Mouse (Mus musculus): ENCODE results near the gene G6pc. TPM values are rescaled to one million over a fixed set of nuclear protein-coding genes. Genes with fewer than 3 reads are reported as not detected.
A peak's percentile ranks its signal among the peaks of the same experiment; 100 is the strongest.

G6pc gene
- total RNA-seq, 2 experiments from 2014 or later = not detected

GRCm38 (mm10) chr11:101424925-101425813, 57.8 kb downstream of the G6pc start, which contains the start of the genes Rundc1 and Ptges3l:
TSS of gene Rundc1 (plus strand) at chr11:101425085.
TSS of gene Ptges3l (minus strand) at chr11:101425333.
- DNase-seq (ENCODE audit: low spot score) = peak; percentile 94
- intact Hi-C loops (cut with DNase I) = no loop called here

GRCm38 (mm10) chr11:101426165-101426564, 58.8 kb downstream of the G6pc start:
- intact Hi-C loops (cut with DNase I) = no loop called here
- no peak for DNase-seq (ENCODE audit: low spot score)

Small RNA genes lying within 50 kb of the gene (microRNA-seq; reads per million reads assigned to microRNA genes)
- gene Gm25593 = not detected
- 8.3 reads per million, percentile 22 among the genes with 10 or more reads in this experiment for gene Mir6929

Other genes with a start within 250 kb of the G6pc start
- gene Retreg3, start 247.7 kb upstream of the G6pc start, total RNA-seq (2021) = 10 to 100 TPM; 34.0 to 35.5 TPM
- 10 to 100 TPM; 24.4 to 27.3 TPM for gene Tubg1, start 247.6 kb upstream of the G6pc start, total RNA-seq (2021)
- gene Tubg2, start 211.7 kb upstream of the G6pc start, total RNA-seq (2021) = 1 to 10 TPM; 2.5 to 3.9 TPM
- 1 to 10 TPM; 1.7 to 2.4 TPM for gene Cntnap1, start 197.0 kb upstream of the G6pc start, total RNA-seq (2021)
- gene Plekhh3, start 196.2 kb upstream of the G6pc start, total RNA-seq (2021) = 10 to 100 TPM; 24.5 to 28.5 TPM
- under 1 TPM in 1 of 2 experiments, not detected in 1; 0.14 TPM for gene Ccr10, start 192.1 kb upstream of the G6pc start, total RNA-seq (2021)
- 10 to 100 TPM; 26.0 to 30.4 TPM for gene Ezh1, start 141.1 kb upstream of the G6pc start, total RNA-seq (2021)
- 100 to 1,000 TPM in 1 of 2 experiments, 10 to 100 TPM in 1; 80.9 to 123 TPM for gene Ramp2, start 121.5 kb upstream of the G6pc start, total RNA-seq (2021)
- gene Vps25, start 113.9 kb upstream of the G6pc start, total RNA-seq (2021) = 10 to 100 TPM; 78.2 to 85.0 TPM
- gene Wnk4, start 107.0 kb upstream of the G6pc start, total RNA-seq (2021) = 10 to 100 TPM in 1 of 2 experiments, 1 to 10 TPM in 1; 9.6 to 14.6 TPM
- gene Cntd1, start 88.5 kb upstream of the G6pc start, total RNA-seq (2021) = under 1 TPM; 0.10 to 0.28 TPM
- gene Coa3, start 88.4 kb upstream of the G6pc start, total RNA-seq (2021) = 10 to 100 TPM; 89.0 to 96.9 TPM
- 100 to 1,000 TPM in 1 of 2 experiments, 10 to 100 TPM in 1; 92.8 to 102 TPM for gene Becn1, start 65.3 kb upstream of the G6pc start, total RNA-seq (2021)
- gene Psme3, start 51.3 kb upstream of the G6pc start, total RNA-seq (2021) = 10 to 100 TPM; 80.6 to 88.8 TPM
- 1 to 10 TPM; 1.8 to 2.2 TPM for gene Aoc2, start 42.5 kb upstream of the G6pc start, total RNA-seq (2021)
- 10 to 100 TPM; 13.9 to 18.5 TPM for gene Aoc3, start 37.0 kb upstream of the G6pc start, total RNA-seq (2021)
- gene Aarsd1, start 50.1 kb downstream of the G6pc start, total RNA-seq (2021) = 10 to 100 TPM; 20.7 to 22.8 TPM
- 1 to 10 TPM; 8.5 to 9.1 TPM for gene Gm27029, start 57.2 kb downstream of the G6pc start, total RNA-seq (2021)
- gene Rundc1, start 57.5 kb downstream of the G6pc start, total RNA-seq (2021) = 10 to 100 TPM; 10.4 to 11.2 TPM
- 10 to 100 TPM; 69.0 to 80.2 TPM for gene Ptges3l, start 57.8 kb downstream of the G6pc start, total RNA-seq (2021)
- gene Rpl27, start 74.7 kb downstream of the G6pc start, total RNA-seq (2021) = 10 to 100 TPM; 46.7 to 56.2 TPM
- 10 to 100 TPM; 12.0 to 13.7 TPM for gene Ifi35, start 80.8 kb downstream of the G6pc start, total RNA-seq (2021)
- 1 to 10 TPM; 5.7 to 6.2 TPM for gene Rnd2, start 97.4 kb downstream of the G6pc start, total RNA-seq (2021)
- gene Vat1, start 98.7 kb downstream of the G6pc start, total RNA-seq (2021) = 10 to 100 TPM; 21.6 to 25.5 TPM
- gene Brca1, start 184.4 kb downstream of the G6pc start, total RNA-seq (2021) = under 1 TPM; 0.45 to 0.81 TPM
- 100 to 1,000 TPM in 1 of 2 experiments, 10 to 100 TPM in 1; 89.9 to 101 TPM for gene Nbr1, start 184.6 kb downstream of the G6pc start, total RNA-seq (2021)
- gene Tmem106a, start 214.7 kb downstream of the G6pc start, total RNA-seq (2021) = 1 to 10 TPM; 3.6 to 3.8 TPM
- not detected for gene Gm11634, start 231.7 kb downstream of the G6pc start, total RNA-seq (2021)